Mouse (Mus musculus) limb, embryonic 14.5 days (tissue): ENCODE results near the gene Xdh. TPM values are rescaled to one million over a fixed set of nuclear protein-coding genes. Genes with fewer than 3 reads are reported as not detected.

Experiments used
- ATAC-seq: fragments of 200-750 bp; cut with Nextera tagmentation; 2 replicates; pipeline ENCODE4 v1.8.0; 2017; ENCODE audit warnings: low read depth, moderate number of reproducible peaks, moderate TSS enrichment; ENCODE audit not compliant: low FRiP score
- DNase-seq: peaks from one replicate; pipeline ENCODE4 v3.0.0-alpha.2; 2015; ENCODE audit warnings: low spot score
- H3K27ac ChIP-seq: fragments of 300-500 bp; sonication (generic); replicated peaks from 2 replicates; pipeline ENCODE4 v1.5.1; 2014; ENCODE audit warnings: low read depth, mild to moderate bottlenecking, low read length, moderate library complexity, mixed read lengths
- H3K27me3 ChIP-seq: fragments of 300-500 bp; sonication (generic); 2 replicates; pipeline ENCODE4 v1.6.1; 2014; ENCODE audit warnings: low read length, mixed read lengths; ENCODE audit not compliant: control insufficient read depth, insufficient read depth
- H3K36me3 ChIP-seq: fragments of 300-500 bp; sonication (generic); 2 replicates; pipeline ENCODE4 v1.6.1; 2014; ENCODE audit warnings: mild to moderate bottlenecking, low read length, moderate library complexity, mixed read lengths; ENCODE audit not compliant: control insufficient read depth, insufficient read depth
- H3K4me1 ChIP-seq: fragments of 300-500 bp; sonication (generic); 2 replicates; pipeline ENCODE4 v1.6.1; 2014; ENCODE audit warnings: antibody characterized with exemption, low read length, mixed read lengths; ENCODE audit not compliant: control insufficient read depth, insufficient read depth
- H3K4me2 ChIP-seq: fragments of 300-500 bp; sonication (generic); replicated peaks from 2 replicates; pipeline ENCODE4 v1.6.1; 2014; ENCODE audit warnings: low read depth, mild to moderate bottlenecking, low read length, moderate library complexity; ENCODE audit not compliant: severe bottlenecking
- H3K4me3 ChIP-seq: fragments of 300-500 bp; sonication (generic); replicated peaks from 2 replicates; pipeline ENCODE4 v1.5.1; 2014; ENCODE audit warnings: low read length
- H3K9ac ChIP-seq: fragments of 300-500 bp; sonication (generic); 2 replicates; pipeline ENCODE4 v1.6.1; 2014; ENCODE audit warnings: mild to moderate bottlenecking, low read depth, low read length, moderate library complexity; ENCODE audit not compliant: severe bottlenecking
- H3K9me3 ChIP-seq: fragments of 300-500 bp; sonication (generic); 2 replicates; pipeline ENCODE4 v1.6.1; 2016; ENCODE audit warnings: low read length; ENCODE audit not compliant: control insufficient read depth
- POLR2A ChIP-seq: fragments of 200-500 bp; IDR thresholded peaks from 2 replicates; pipeline ENCODE4 v1.8.0; 2012; ENCODE audit warnings: inconsistent platforms, mild to moderate bottlenecking, moderate library complexity, borderline replicate concordance; ENCODE audit not compliant: insufficient read depth, insufficient read length; ENCODE audit errors: extremely low read depth
- WGBS: fragments of 180-500 bp; shearing (Covaris S2); extraction: QIAGEN DNeasy Blood & Tissue Kit; methylation state at CpG from one replicate; pipeline ENCODE4 v1.1.7; 2014; 5-methylcytosine and 5-hydroxymethylcytosine counted together
- polyA plus RNA-seq, 2 experiments: library from polyadenylated mRNA; depleted of rRNA in 1 of 2; stranded (reverse) in 1 of 2; unstranded in 1 of 2; fragments of >200 nt; fragmentation: Nextera tagmentation in 1 of 2; extraction: Ambion mirVana in 1 of 2; gene quantifications; 2 replicates each; pipeline versions ENCODE4 v1.2.1 to v1.2.3; 2012 to 2014

The Xdh gene
- polyA plus RNA-seq, 2 experiments = 0.72 to 1.1 TPM

DNA sequence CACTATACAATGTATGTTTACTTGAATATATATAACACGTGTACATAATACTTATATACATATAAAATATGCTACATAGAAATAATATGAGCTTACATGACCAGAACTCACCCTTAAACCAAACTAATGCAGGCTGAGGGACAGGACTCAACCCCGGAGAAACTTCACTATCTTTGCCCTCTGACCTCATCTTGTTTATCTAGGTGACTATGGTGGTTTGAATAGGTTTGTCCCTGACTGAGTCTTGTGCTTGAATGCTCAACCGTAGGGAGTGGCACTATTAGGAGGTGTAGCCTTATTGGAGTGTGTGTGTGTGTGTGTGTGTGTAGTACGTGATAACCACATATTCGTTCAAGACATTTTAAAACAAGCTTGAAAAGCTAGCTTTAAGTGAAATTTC is 55.6 kb downstream of the Xdh start:
- DNase-seq = no peak
- H3K9ac ChIP-seq = no peak overlapping the region
- H3K4me2 ChIP-seq = no peak overlapping the region
- no peaks in the 10 kb centered on the region for H3K4me1 ChIP-seq
- TF ChIP-seq POLR2A = no peak
- no peak overlapping the region for H3K27ac ChIP-seq
- WGBS = 90% methylated on average over 5 of the region's 5 CpGs
- H3K9me3 ChIP-seq = no peaks in the 10 kb centered on the region
- no peak overlapping the region for H3K4me3 ChIP-seq
- no peaks in the 10 kb centered on the region for H3K27me3 ChIP-seq
- ATAC-seq = no peak
- H3K36me3 ChIP-seq = no peaks in the 10 kb centered on the region

DNA sequence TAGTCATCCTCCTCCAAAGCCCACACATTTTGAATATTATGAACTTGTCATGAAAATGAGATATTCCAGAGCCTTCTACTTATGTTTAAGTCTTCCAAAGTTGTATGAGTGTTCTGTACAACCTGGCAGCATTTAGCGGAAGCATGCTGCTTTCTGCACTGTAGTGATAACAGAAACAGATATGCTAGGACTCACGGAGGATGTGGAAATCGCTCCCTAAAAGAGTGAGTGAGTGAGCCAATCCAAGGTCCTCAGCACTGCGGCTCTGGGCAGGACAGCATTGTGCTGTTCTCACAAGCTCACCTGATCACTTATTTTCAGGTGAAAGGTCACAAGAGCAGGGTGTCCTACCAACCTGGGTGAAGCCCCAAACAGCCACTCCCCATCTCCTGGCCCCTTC is 56.2 kb downstream of the Xdh start:
- no peak overlapping the region for H3K4me3 ChIP-seq
- ATAC-seq (no peak), DNase-seq (no peak)
- H3K4me1 ChIP-seq = no peaks in the 10 kb centered on the region
- H3K9me3 ChIP-seq = no peaks in the 10 kb centered on the region
- TF ChIP-seq POLR2A = no peak
- no peaks in the 10 kb centered on the region for H3K36me3 ChIP-seq
- no peak overlapping the region for H3K9ac ChIP-seq
- H3K27me3 ChIP-seq = no peaks in the 10 kb centered on the region
- WGBS = 72% methylated on average over 4 of the region's 4 CpGs
- no peak overlapping the region for H3K4me2 ChIP-seq
- H3K27ac ChIP-seq = no peak overlapping the region

DNA sequence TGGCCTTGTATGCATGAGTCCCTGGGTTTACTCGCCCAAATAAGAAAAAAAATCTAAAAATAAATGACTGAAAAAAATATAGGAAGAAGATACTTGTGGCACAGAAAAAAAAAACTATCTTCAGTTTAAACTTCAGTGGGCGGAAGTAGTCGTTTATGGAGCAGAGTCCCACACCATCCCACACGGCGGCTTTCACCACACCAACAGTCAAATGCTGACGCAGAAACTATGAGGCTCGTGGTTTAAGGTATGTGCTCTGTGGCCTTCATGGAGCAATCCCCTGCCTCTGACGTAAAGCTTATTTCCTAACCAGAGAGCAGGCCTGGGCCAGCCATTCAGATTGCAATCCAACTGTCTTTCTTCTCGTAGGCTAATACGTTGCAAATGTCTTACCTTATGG is 56.8 kb downstream of the Xdh start:
- H3K4me2 ChIP-seq = no peak overlapping the region
- H3K27ac ChIP-seq = no peak overlapping the region

DNA sequence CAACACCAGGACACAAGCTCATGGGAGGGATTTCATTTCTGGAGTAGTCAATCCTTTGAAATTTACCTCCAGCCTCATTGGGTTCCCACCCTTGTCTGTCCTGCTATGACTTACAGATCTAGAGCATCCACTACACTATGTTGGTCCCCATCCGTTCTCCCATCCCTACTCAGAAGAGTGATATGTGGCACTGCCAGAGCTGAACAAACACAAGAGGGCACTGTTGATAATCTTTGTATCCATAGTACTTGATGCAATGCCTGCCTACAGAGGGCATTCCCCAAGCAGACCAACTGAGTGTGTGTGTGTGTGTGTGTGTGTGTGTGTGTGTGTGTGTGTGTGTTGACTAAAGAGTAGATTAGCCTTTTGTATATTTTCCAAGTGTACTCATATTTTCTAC is 58.4 kb downstream of the Xdh start:
- DNase-seq (no peak), ATAC-seq (no peak)
- Histone ChIP-seq H3K9ac (no peak overlapping the region), H3K4me3 (no peak overlapping the region), H3K27ac (no peak overlapping the region), H3K36me3 (no peaks in the 10 kb centered on the region), H3K4me1 (no peaks in the 10 kb centered on the region), H3K9me3 (no peaks in the 10 kb centered on the region), H3K27me3 (no peaks in the 10 kb centered on the region), H3K4me2 (no peak overlapping the region)
- whole genome bisulfite sequencing = 88% methylated on average over 1 of the region's 1 CpGs
- TF ChIP-seq POLR2A = no peak

More for the DNA sequence above, 56.8 kb downstream of the Xdh start:
- no peaks in the 10 kb centered on the region for H3K27me3 ChIP-seq
- H3K4me3 ChIP-seq = no peak overlapping the region
- no peak for DNase-seq
- H3K36me3 ChIP-seq = no peaks in the 10 kb centered on the region
- 0 out of 2 replicates have a peak, but pooled peaks have one; percentile 50 for ATAC-seq
- 73% methylated on average over 10 of the region's 10 CpGs for WGBS
- no peaks in the 10 kb centered on the region for H3K9me3 ChIP-seq
- H3K4me1 ChIP-seq = no peaks in the 10 kb centered on the region
- no peak overlapping the region for H3K9ac ChIP-seq
- TF ChIP-seq POLR2A = no peak

DNA sequence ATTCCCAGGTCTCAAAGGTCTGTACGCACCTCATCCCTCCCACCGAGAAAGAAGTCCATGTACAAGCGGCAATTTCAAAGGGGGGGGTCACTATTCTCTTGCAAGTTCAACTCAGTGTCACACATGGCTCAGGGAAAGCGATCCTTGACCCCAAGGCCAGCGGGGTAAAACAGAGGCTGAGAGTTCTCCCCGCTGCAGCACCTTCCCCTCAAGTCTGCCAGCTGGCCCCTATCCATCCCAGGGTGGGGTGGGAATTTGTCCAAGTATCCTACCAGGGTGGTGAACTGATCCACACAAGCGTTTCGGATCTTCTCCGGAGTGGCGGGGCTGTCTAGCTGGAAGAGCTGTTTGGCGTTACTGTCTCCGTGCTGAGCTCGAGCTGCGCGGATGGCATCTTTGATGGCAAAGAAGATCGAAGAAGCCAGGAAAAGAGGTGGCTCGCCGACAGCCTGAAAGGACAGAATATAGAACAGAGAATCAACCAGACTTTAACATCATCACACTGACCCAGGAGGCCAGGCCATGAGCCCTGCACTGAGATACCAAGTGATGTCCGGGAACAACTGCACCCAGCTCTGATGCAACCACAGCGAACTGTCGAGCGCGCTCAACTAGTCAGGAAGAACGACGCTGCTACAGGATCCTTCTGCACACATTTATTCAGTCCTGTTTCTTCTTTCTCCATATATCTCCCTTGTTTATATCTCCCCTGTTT is 63.8 kb downstream of the Xdh start:
- H3K27me3 ChIP-seq = no peaks in the 10 kb centered on the region
- no peak for TF ChIP-seq POLR2A
- H3K36me3 ChIP-seq = no peaks in the 10 kb centered on the region
- H3K4me3 ChIP-seq = no peak overlapping the region
- no peak for ATAC-seq
- H3K4me1 ChIP-seq = no peaks in the 10 kb centered on the region
- 77% methylated on average over 25 of the region's 25 CpGs for WGBS
- no peak overlapping the region for H3K27ac ChIP-seq
- no peak overlapping the region for H3K4me2 ChIP-seq
- H3K9ac ChIP-seq = no peak overlapping the region
- no peaks in the 10 kb centered on the region for H3K9me3 ChIP-seq
- no peak for DNase-seq
